Mouse (Mus musculus) lung, postnatal 36 days (tissue): ENCODE results near the gene Cd247.
A peak's percentile ranks its signal among the peaks of the same experiment; 100 is the strongest.

Experiments
- DNase-seq: peaks from one replicate; pipeline ENCODE4 v3.0.0; 2022; ENCODE audit warnings: mixed read lengths

The Cd247 gene

GRCm38 (mm10) chr1:165779954-165780585, 8.4 kb upstream of the Cd247 start:
- peak; percentile 58 for DNase-seq

GRCm38 (mm10) chr1:165780586-165781111, 7.8 kb upstream of the Cd247 start:
- DNase-seq: no peak

- DNase-seq: no peak
Measured at GRCm38 (mm10) chr1:165781426-165781825, 7.1 kb upstream of the Cd247 start.

GRCm38 (mm10) chr1:165781911-165782310, 6.6 kb upstream of the Cd247 start:
- DNase-seq: no peak

- no peak for DNase-seq
Measured at GRCm38 (mm10) chr1:165786296-165786695, 2.2 kb upstream of the Cd247 start.

DNA sequence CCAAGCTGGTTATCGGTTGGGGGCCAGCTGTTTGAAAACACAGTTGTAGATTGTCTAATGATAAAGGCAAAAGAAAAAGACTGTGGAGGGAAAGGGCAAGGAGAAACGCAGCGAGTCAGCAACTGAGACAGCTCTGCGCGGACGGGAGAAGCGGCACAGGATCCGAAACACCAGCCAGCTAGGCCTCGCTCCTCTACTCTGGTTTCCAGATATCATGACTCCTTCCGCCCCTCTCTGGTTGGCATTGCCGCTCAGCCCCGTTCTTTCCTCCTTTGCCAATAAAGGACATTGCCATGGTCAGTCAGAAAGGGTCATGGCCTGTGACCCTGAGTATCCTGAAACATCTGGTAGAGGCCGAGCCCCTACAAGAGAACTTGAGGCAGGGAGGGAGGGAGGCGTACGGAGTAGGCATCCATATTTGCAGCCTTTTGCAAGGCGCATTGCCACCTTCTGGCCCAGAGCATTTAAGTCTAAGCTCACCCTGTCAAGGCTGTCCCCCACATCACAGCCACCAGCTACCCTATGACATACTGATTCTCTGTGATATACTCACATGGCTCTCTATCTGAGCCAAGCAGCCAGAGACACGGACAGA, 682 bp downstream of the Cd247 start:
- no peak for DNase-seq

DNA sequence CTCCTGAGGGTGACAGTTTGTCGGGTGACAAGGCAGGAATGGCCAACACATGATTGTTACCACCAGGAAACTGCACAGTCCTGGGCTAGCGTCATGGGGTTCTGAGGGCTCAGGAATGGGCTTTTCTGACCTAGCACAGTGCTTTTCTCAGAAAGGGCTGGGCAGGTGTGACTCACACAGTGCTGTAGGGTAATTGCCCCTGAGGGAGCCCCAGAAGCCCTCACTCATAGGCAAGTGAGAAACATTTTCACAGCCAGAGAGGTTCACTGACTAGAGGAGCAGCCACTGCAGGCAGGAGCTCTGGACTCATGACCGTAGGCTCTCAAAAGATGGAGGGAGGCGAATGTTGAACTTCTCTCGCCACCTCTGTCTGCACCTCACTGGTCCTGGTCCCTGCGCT, 1.5 kb downstream of the Cd247 start:
- no peak for DNase-seq

GRCm38 (mm10) chr1:165790461-165791210, 2.2 kb downstream of the Cd247 start:
- DNase-seq: no peak

DNA sequence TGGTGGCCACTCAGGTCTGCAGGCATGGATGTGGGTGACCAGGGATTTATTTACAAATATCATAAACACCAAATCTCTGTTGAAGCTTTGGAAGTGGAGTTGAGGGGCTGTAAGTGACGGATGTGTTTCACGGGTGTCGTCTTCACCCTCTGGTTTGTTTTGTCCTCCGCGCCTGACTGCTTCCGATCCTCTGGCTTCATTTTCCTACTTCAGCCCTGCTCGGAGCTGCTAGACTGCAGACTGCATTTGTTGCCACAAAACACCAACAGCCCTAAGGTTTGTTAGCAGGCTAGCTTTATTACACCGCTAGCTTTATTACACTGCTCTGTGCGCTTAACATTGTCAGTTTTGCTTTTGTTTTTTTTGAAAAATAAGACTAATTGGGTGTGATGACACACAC, 2.9 kb downstream of the Cd247 start:
- DNase-seq: no peak

GRCm38 (mm10) chr1:165801709-165802310, 13.3 kb downstream of the Cd247 start:
- no peak for DNase-seq

- DNase-seq: no peak
Measured at GRCm38 (mm10) chr1:165803107-165803506, 14.6 kb downstream of the Cd247 start.

- no peak for DNase-seq
Measured at GRCm38 (mm10) chr1:165804133-165804532, 15.7 kb downstream of the Cd247 start.

DNA sequence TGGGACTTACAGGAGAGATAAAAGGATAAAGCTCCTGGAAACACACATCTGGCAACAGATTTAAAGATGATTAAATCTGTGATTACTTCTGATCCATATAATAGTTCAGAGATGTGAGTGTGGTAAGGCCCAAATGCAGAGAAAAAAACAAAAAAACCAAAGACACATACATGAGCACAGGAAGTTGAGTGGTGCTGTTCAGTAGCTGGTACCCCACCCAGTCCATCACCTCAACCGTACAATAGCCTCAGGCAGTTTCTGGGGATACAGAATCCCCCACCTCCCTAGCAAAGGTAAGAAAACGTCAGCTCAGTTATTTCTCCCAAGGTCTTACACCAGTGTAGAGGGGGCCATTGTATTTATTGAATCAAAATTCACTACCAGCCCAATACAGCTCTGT, 22.2 kb downstream of the Cd247 start:
- DNase-seq: no peak

DNA sequence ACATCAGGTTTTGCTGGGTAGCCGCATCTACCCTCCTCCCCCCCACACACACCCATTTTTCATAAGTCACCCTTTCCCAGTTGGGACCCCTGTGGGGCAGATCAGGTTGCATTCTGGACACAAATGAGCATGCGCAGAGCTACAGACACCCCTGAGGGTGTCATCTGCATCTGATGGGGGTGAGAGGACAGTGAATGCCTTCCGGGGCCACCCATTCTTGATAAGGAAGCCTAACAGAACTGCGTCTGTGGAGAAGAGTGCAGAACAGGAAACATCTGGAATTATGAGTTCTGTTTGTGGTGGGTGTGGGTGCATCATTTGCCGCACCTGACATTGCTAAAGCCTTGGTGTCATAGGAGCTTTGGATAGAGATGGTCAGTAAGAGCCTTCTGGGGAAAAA, 22.7 kb downstream of the Cd247 start:
- DNase-seq: no peak

DNA sequence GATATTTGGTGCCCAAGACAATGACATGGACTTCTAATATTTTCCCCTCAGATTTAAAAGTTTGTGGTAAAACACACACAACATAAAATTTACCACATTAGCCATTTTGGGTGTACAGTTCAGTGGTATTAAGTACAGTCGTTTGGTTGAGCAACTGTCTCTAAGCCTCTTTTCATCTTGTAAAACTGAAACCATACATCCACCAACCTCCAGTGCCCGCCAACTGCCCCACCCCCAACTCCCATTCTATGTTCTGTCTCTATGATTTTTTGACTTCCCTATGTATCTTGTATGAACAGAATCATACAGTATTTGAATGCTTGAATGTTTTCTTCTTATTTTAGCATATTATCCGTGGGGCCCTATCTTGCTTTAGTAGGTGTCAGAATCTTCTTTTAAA, 24.3 kb downstream of the Cd247 start:
- DNase-seq: no peak

DNA sequence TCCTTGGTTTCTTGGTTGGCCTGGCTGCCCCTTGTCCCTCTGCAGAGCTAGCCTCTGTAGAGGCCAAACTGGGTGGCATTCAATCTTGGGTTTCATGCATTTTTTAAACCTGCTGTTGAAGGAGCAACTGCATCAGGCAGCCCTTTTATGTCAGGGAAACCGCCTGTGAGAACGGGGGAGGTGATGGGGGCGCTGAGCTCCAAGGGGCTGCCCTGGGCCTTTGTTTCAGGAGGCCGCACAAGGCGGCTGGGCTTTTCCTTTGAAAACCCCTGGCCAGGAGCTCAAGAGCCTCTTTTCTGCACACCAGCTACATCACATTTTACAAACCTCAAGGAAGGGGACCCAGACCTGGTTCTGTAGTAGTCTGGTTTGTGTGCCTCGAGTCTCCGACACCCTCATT, 25.6 kb downstream of the Cd247 start:
- no peak for DNase-seq

GRCm38 (mm10) chr1:165814521-165815278, 26.2 kb downstream of the Cd247 start:
- no peak for DNase-seq

- DNase-seq: no peak
Measured at GRCm38 (mm10) chr1:165816391-165816790, 27.9 kb downstream of the Cd247 start.

DNA sequence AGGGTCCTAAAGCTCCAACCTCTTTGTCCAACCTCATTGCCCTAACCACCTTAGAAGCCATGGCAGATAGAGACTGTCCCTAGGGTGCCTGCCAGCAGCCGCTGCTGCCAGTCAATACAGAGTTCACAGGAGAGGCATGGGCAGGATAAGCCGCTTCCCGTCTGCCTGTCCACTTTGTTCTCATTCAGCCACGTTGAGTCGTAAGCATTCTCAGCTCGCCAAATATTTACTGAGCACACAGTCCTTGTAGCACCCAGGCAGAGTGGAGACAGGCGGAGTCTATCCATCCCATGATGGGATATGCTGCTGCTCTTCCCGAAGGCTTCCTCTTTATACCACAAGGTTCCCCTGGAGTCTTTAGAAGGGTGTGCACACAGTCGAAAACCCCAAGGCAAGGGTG, 28.8 kb downstream of the Cd247 start:
- peak; percentile 31 for DNase-seq

GRCm38 (mm10) chr1:165818145-165818860, 29.8 kb downstream of the Cd247 start:
- DNase-seq: no peak

GRCm38 (mm10) chr1:165819147-165819546, 30.7 kb downstream of the Cd247 start:
- no peak for DNase-seq

DNA sequence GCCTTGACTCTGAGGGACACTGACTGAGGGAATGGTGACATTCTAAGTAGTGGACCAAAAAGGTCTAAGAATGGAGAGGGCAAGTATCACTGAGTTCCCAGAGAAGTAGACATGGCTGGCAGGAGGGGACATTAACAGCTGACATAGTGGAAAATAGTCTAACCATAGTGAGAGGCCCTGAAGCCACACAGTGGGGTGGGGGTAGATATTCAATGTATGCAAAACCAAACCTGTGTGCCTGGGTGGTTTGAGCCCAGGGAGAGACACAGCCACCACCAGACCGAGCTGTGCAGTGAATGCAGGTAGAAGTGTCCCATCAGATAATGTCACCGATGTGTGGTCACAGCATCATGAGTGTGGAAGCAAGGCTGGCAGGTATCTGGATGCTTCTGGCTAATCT, 33.5 kb downstream of the Cd247 start:
- no peak for DNase-seq
